In genomic region chr16:57352751-57353150, GRCm38 (mm10) we compare ENCODE assay signal across 8 mouse cellular contexts. TPM values are rescaled to one million over a fixed set of nuclear protein-coding genes. Genes with fewer than 3 reads are reported as not detected.
DNase-seq lines count a peak whose midpoint lies in the region; ATAC-seq and TF ChIP-seq lines count a peak whose summit lies in the region.

TSS of gene Filip1l (plus strand) at chr16:57353093.

- no peak for TF ChIP-seq EP300 in stomach, postnatal 0 days (optimal IDR thresholded peaks at IDR 0.05)

- ATAC-seq in forebrain, embryonic 11.5 days (replicated peaks; ENCODE audit: low FRiP score) = no peak
- no peak for ATAC-seq in inflammation-experienced regulatory T-cells, adult 6 months
- ATAC-seq in stomach, postnatal 0 days (ENCODE audit: low FRiP score, low TSS enrichment) = no peak

- no peaks in the 10 kb centered on the region for H3K36me3 ChIP-seq in forebrain, embryonic 10.5 days (replicated peaks)
- H3K36me3 ChIP-seq in forebrain, embryonic 11.5 days (ENCODE audit: control insufficient read depth, insufficient read depth, low read length) = no peaks in the 10 kb centered on the region
- no peaks in the 10 kb centered on the region for H3K36me3 ChIP-seq in stomach, postnatal 0 days (ENCODE audit: control insufficient read depth, insufficient read depth, low read length)

- WGBS in forebrain, embryonic 10.5 days = 85% methylated on average over 6 of the region's 6 CpGs
- WGBS in forebrain, embryonic 11.5 days = 84% methylated on average over 6 of the region's 6 CpGs
- 61% methylated on average over 6 of the region's 6 CpGs for WGBS in stomach, postnatal 0 days

- no peaks in the 10 kb centered on the region for H3K27me3 ChIP-seq in forebrain, embryonic 10.5 days (ENCODE audit: poor library complexity, severe bottlenecking)
- H3K27me3 ChIP-seq in forebrain, embryonic 11.5 days (ENCODE audit: control insufficient read depth, insufficient read depth, low read length) = no peaks in the 10 kb centered on the region
- no peaks in the 10 kb centered on the region for H3K27me3 ChIP-seq in stomach, postnatal 0 days (ENCODE audit: control insufficient read depth, insufficient read depth, low read length)

- no peak within 1 kb of the TSS for H3K4me2 ChIP-seq in forebrain, embryonic 11.5 days (ENCODE audit: low read depth, low read length, severe bottlenecking)
- no peak within 1 kb of the TSS for H3K4me2 ChIP-seq in stomach, postnatal 0 days (replicated peaks; ENCODE audit: low read depth)

- no peak for TF ChIP-seq CTCF in stomach, postnatal 0 days (IDR thresholded peaks at IDR 0.05; ENCODE audit: low read depth)

- H3K4me1 ChIP-seq in forebrain, embryonic 10.5 days = peaks cover 19% of the 10 kb centered on the region
- H3K4me1 ChIP-seq in forebrain, embryonic 11.5 days (replicated peaks; ENCODE audit: control insufficient read depth, insufficient read depth, low read length) = no peaks in the 10 kb centered on the region
- no peaks in the 10 kb centered on the region for H3K4me1 ChIP-seq in stomach, postnatal 0 days (replicated peaks; ENCODE audit: control insufficient read depth, insufficient read depth)

- H3K9me3 ChIP-seq in forebrain, embryonic 10.5 days = no peaks in the 10 kb centered on the region
- H3K9me3 ChIP-seq in forebrain, embryonic 11.5 days (ENCODE audit: control insufficient read depth, low read length) = no peaks in the 10 kb centered on the region
- no peaks in the 10 kb centered on the region for H3K9me3 ChIP-seq in stomach, postnatal 0 days (ENCODE audit: control insufficient read depth, low read length)

- H3K9ac ChIP-seq in forebrain, embryonic 11.5 days (ENCODE audit: low read length) = no peak within 1 kb of the TSS
- H3K9ac ChIP-seq in stomach, postnatal 0 days (ENCODE audit: low read length) = no peak within 1 kb of the TSS

- no peak for DNase-seq in forebrain, embryonic 10.5 days (ENCODE audit: extremely low spot score, low spot score)
- no peak for DNase-seq in forebrain, embryonic 11.5 days (ENCODE audit: low spot score)
- DNase-seq in urinary bladder, adult 2 months (ENCODE audit: low spot score) = no peak
- DNase-seq in urinary bladder, postnatal 36 days (ENCODE audit: low spot score in 2 of 2) = no peak
- no peak for DNase-seq in stomach, postnatal 0 days (ENCODE audit: low spot score)
- DNase-seq in ovary, adult 18-20 months (ENCODE audit: low spot score) = no peak
- no peak for DNase-seq in right cerebral cortex, postnatal 10 days (ENCODE audit: low spot score in 2 of 2)

- H3K4me3 ChIP-seq in forebrain, embryonic 10.5 days = no peak within 1 kb of the TSS
- no peak within 1 kb of the TSS for H3K4me3 ChIP-seq in forebrain, embryonic 11.5 days (ENCODE audit: low read depth, low read length)
- H3K4me3 ChIP-seq in stomach, postnatal 0 days (ENCODE audit: low read depth, low read length) = no peak within 1 kb of the TSS

- 0 out of 2 replicates have a peak within 1 kb of the TSS, but pooled peaks have one; percentile 4 for H3K27ac ChIP-seq in forebrain, embryonic 10.5 days
- H3K27ac ChIP-seq in forebrain, embryonic 11.5 days (ENCODE audit: low read depth, low read length) = no peak within 1 kb of the TSS
- H3K27ac ChIP-seq in stomach, postnatal 0 days (replicated peaks) = no peak within 1 kb of the TSS

RNA-seq across cellular contexts. Expression of gene Filip1l, which starts in this region (rescaled TPM):
- 6.3 and 6.7 TPM in 2 replicates for polyA plus RNA-seq in forebrain, embryonic 10.5 days (2016; fragmentation: Nextera tagmentation; extraction: Ambion mirVana)
- 8.1 and 10.0 TPM in 2 replicates for polyA plus RNA-seq in forebrain, embryonic 11.5 days (2014; fragmentation: Nextera tagmentation; extraction: Ambion mirVana)
- polyA plus RNA-seq in urinary bladder, adult 2 months (2012; rRNA removed) = 57.1 and 66.5 TPM in 2 replicates
- polyA plus RNA-seq in inflammation-experienced regulatory T-cells, adult 6 months (2017; shearing (Covaris generic)) = 10 to 100 TPM in 2 of 3 experiments, 1 to 10 TPM in 1; 7.9 to 20.4 (median 17.6) TPM
- 35.3 and 41.6 TPM in 2 replicates for polyA plus RNA-seq in stomach, postnatal 0 days (2015; fragmentation: Nextera tagmentation; extraction: Ambion mirVana)
